Mouse (Mus musculus): ENCODE results near the gene Gm20388.

- TF ChIP-seq CTCF (IDR thresholded peaks at IDR 0.05; ENCODE audit: low read depth, low read length) (no peak), EP300 (IDR thresholded peaks at IDR 0.05; ENCODE audit: insufficient read depth, low read depth, low read length) (no peak)
Measured at GRCm38 (mm10) chr8:121300066-121300465, 1389.4 kb downstream of the Gm20388 start.

Measured in ES-Bruce4 (cell line).